Mouse (Mus musculus) MEL (cell line): Measurements from ENCODE around the gene Pak6. TPM values are rescaled to one million over a fixed set of nuclear protein-coding genes. Genes with fewer than 3 reads are reported as not detected.

Experiments used
- DNase-seq: peaks from one replicate; pipeline ENCODE4 v3.0.0; 2011; ENCODE audit warnings: low read depth, low spot score
- H3K27ac ChIP-seq: 2 replicates; pipeline ENCODE4 v1.5.1; 2012; ENCODE audit warnings: low read depth, mild to moderate bottlenecking, control low read depth, low read length, moderate library complexity; ENCODE audit not compliant: control insufficient read depth
- H3K27me3 ChIP-seq, 2 experiments: fragments of 150-350 bp in 1 of 2; sonication (generic) in 1 of 2; 2 replicates each; pipeline ENCODE4 v1.6.1; 2012; ENCODE audit warnings: low read length in 2 of 2, mild to moderate bottlenecking in 2 of 2, improper control_type of control experiment in 1 of 2, moderate library complexity in 1 of 2; ENCODE audit not compliant: insufficient read depth in 2 of 2, control insufficient read depth in 1 of 2
- H3K36me3 ChIP-seq, 2 experiments: 2 replicates each; pipeline ENCODE4 v1.6.1; 2012 to 2014; ENCODE audit warnings: low read length in 2 of 2, improper control_type of control experiment in 1 of 2, inconsistent platforms in 1 of 2, mild to moderate bottlenecking in 1 of 2; ENCODE audit not compliant: insufficient read depth in 2 of 2, control insufficient read depth in 1 of 2
- H3K4me1 ChIP-seq, 2 experiments: fragments of 150-350 bp in 1 of 2; sonication (generic) in 1 of 2; 2 replicates each; pipeline ENCODE4 v1.6.1; 2012; ENCODE audit warnings: low read length in 2 of 2, improper control_type of control experiment in 1 of 2, mild to moderate bottlenecking in 1 of 2; ENCODE audit not compliant: insufficient read depth in 2 of 2, control insufficient read depth in 1 of 2
- H3K4me3 ChIP-seq, 2 experiments: fragments of 150-350 bp in 1 of 2; sonication (generic) in 1 of 2; 2 replicates each; pipeline ENCODE4 v1.5.1; 2012; ENCODE audit warnings: low read depth in 2 of 2, low read length in 2 of 2, mild to moderate bottlenecking in 2 of 2, moderate library complexity in 2 of 2, control low read depth in 1 of 2, improper control_type of control experiment in 1 of 2; ENCODE audit not compliant: control insufficient read depth in 1 of 2, insufficient read depth in 1 of 2
- H3K79me2 ChIP-seq: 2 replicates; pipeline ENCODE4 v1.6.1; 2012; ENCODE audit warnings: mild to moderate bottlenecking, low read length, moderate library complexity; ENCODE audit not compliant: control insufficient read depth, poor library complexity, insufficient read depth
- H3K9ac ChIP-seq: 2 replicates; pipeline ENCODE4 v1.6.1; 2012; ENCODE audit warnings: low read depth, mild to moderate bottlenecking, control low read depth, low read length, moderate library complexity; ENCODE audit not compliant: control insufficient read depth, poor library complexity, severe bottlenecking
- H3K9me3 ChIP-seq: fragments of 150-350 bp; sonication (generic); replicated peaks from 2 replicates; pipeline ENCODE4 v1.6.1; 2012; ENCODE audit warnings: mild to moderate bottlenecking, low read length, improper control_type of control experiment, moderate library complexity; ENCODE audit not compliant: insufficient read depth
- CHD2 ChIP-seq: IDR thresholded peaks from 2 replicates; pipeline ENCODE4 v1.6.1; 2011; ENCODE audit warnings: low read length, improper control_type of control experiment
- EP300 ChIP-seq, 2 experiments: IDR thresholded peaks; 2 replicates each; pipeline ENCODE4 v1.6.1; 2011; ENCODE audit warnings: improper control_type of control experiment in 2 of 2, low read length in 2 of 2, low read depth in 1 of 2, mild to moderate bottlenecking in 1 of 2
- KAT2A ChIP-seq: conservative IDR thresholded peaks from 2 replicates; pipeline ENCODE4 v1.6.1; 2012; ENCODE audit warnings: low read depth, low read length, improper control_type of control experiment, inconsistent platforms
- MAFK ChIP-seq: IDR thresholded peaks from 2 replicates; pipeline ENCODE4 v1.6.1; 2011; ENCODE audit warnings: low read depth, mild to moderate bottlenecking, low read length, improper control_type of control experiment, borderline replicate concordance
- MAX ChIP-seq: IDR thresholded peaks from 2 replicates; pipeline ENCODE4 v1.6.1; 2011; ENCODE audit warnings: low read length, improper control_type of control experiment
- MAZ ChIP-seq: IDR thresholded peaks from 2 replicates; pipeline ENCODE4 v1.6.1; 2012; ENCODE audit warnings: low read depth, mild to moderate bottlenecking, inconsistent platforms, low read length, improper control_type of control experiment
- MEF2A ChIP-seq: IDR thresholded peaks from 2 replicates; pipeline ENCODE4 v1.6.1; 2014; ENCODE audit warnings: low read depth, mild to moderate bottlenecking, inconsistent platforms, low read length, improper control_type of control experiment; ENCODE audit not compliant: poor library complexity, insufficient replicate concordance, severe bottlenecking; ENCODE audit errors: extremely low read depth
- MXI1 ChIP-seq: IDR thresholded peaks from 2 replicates; pipeline ENCODE4 v1.6.1; 2011; ENCODE audit warnings: mild to moderate bottlenecking, low read depth, low read length, improper control_type of control experiment
- NRF1 ChIP-seq: IDR thresholded peaks from 2 replicates; pipeline ENCODE4 v1.6.1; 2014; ENCODE audit warnings: low read depth, mild to moderate bottlenecking, inconsistent platforms, low read length, improper control_type of control experiment, moderate library complexity; ENCODE audit not compliant: poor library complexity, insufficient read depth, severe bottlenecking
- POLR2A ChIP-seq, 2 experiments: IDR thresholded peaks; 2 replicates each; pipeline ENCODE4 v1.6.1; 2011 to 2012; ENCODE audit warnings: low read length in 2 of 2, mild to moderate bottlenecking in 2 of 2, control low read depth in 1 of 2, improper control_type of control experiment in 1 of 2, low read depth in 1 of 2, moderate library complexity in 1 of 2; ENCODE audit not compliant: control insufficient read depth in 1 of 2, insufficient read depth in 1 of 2, poor library complexity in 1 of 2
- POLR2AphosphoS2 ChIP-seq: IDR thresholded peaks from 2 replicates; pipeline ENCODE4 v1.6.1; 2011; ENCODE audit warnings: low read length, improper control_type of control experiment
- SIN3A ChIP-seq: IDR thresholded peaks from 2 replicates; pipeline ENCODE4 v1.6.1; 2012; ENCODE audit warnings: low read length, improper control_type of control experiment, inconsistent platforms
- USF1 ChIP-seq: IDR thresholded peaks from 2 replicates; pipeline ENCODE4 v1.6.1; 2014; ENCODE audit warnings: low read depth, mild to moderate bottlenecking, inconsistent platforms, low read length, improper control_type of control experiment, moderate library complexity
- USF2 ChIP-seq, 2 experiments: IDR thresholded peaks; 2 replicates each; pipeline ENCODE4 v1.6.1; 2011 to 2012; ENCODE audit warnings: improper control_type of control experiment in 2 of 2, low read length in 2 of 2, borderline replicate concordance in 1 of 2, inconsistent platforms in 1 of 2, low read depth in 1 of 2, mild to moderate bottlenecking in 1 of 2; ENCODE audit not compliant: insufficient read depth in 1 of 2
- ZC3H11A ChIP-seq: IDR thresholded peaks from 2 replicates; pipeline ENCODE4 v1.6.1; 2012; ENCODE audit warnings: low read depth, mild to moderate bottlenecking, inconsistent platforms, low read length, improper control_type of control experiment
- ZKSCAN1 ChIP-seq: IDR thresholded peaks from 2 replicates; pipeline ENCODE4 v1.6.1; 2012; ENCODE audit warnings: low read depth, mild to moderate bottlenecking, inconsistent platforms, low read length, improper control_type of control experiment, moderate library complexity
- ZNF384 ChIP-seq: IDR thresholded peaks from 2 replicates; pipeline ENCODE4 v1.6.1; 2012; ENCODE audit warnings: low read depth, mild to moderate bottlenecking, inconsistent platforms, low read length, improper control_type of control experiment
- polyA plus RNA-seq, 2 experiments: library from polyadenylated mRNA; stranded (reverse) in 1 of 2; unstranded in 1 of 2; fragments of >175 nt in 1 of 2; fragments of >200 nt in 1 of 2; gene quantifications; 2 replicates each; pipeline versions ENCODE4 v1.2.1 to v1.2.4; 2012; ENCODE audit warnings: low replicate concordance in 2 of 2, low read depth in 1 of 2; ENCODE audit not compliant: insufficient read length in 2 of 2, insufficient read depth in 1 of 2, missing spikeins in 1 of 2
- total RNA-seq: library from RNA; depleted of rRNA; stranded (reverse); fragments of 300-350 nt; gene quantifications from 2 replicates; pipeline ENCODE4 v1.2.3, GENCODE M21; 2012

Pak6 gene
- total and polyA plus RNA-seq, 3 experiments, result 25.4 to 25.9 TPM; not detected in 1

DNA sequence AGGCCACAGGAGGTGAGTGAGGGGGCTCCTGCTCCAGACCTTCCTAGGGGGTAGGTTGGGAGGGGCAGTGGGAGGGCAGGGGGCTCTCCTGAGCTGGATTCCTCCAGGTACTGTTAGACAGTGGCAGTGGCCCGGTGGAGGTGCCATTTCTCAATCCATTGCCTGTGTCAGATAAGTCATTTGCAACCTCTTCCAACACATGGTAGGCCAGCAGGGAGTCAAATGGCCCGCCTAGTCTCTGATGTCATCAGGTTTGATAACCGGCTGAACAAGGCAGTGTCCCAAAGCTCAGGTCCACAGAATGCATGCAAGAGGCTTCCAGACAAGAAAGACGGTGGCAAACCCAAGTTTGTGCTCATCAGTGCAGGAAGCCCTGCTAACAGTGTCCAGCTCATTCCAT lies 14.7 kb downstream of the Pak6 start (continued):
- no peak for TF ChIP-seq SIN3A
- no peak for TF ChIP-seq ZC3H11A
- no peak for TF ChIP-seq MXI1
- no peak for TF ChIP-seq MEF2A

DNA sequence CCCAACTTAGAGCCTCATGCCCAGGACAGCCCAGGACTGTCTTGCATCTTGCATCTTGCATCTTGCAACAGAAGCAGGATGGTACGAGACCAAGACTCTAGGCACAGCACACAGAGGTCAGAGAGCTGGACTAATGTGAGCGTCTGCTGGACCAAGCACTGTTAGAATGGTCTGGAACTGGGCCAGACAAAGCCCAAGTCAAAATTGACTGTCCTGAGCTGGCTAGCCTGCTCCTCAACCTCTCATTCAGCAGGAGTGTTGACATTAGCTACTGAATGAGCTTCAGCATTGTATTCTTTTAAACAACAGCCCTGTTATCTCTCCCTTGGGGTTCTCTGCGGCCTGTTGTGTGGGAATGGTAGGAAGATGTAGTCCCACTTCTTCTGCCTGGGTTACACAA lies 16.5 kb downstream of the Pak6 start:
- TF ChIP-seq ZKSCAN1 (no peak), KAT2A (no peak), MAX (no peak), POLR2AphosphoS2 (no peak), POLR2A (IDR thresholded peaks at IDR 0.05; ENCODE audit: control insufficient read depth in 1 of 2, insufficient read depth in 1 of 2, low read depth in 1 of 2, low read length in 2 of 2, poor library complexity in 1 of 2) (no peak), USF1 (no peak), CHD2 (no peak), MEF2A (no peak), EP300 (IDR thresholded peaks at IDR 0.05; ENCODE audit: low read depth in 1 of 2, low read length in 2 of 2) (no peak), ZNF384 (no peak), MAZ (no peak), USF2 (IDR thresholded peaks at IDR 0.05; ENCODE audit: borderline replicate concordance in 1 of 2, insufficient read depth in 1 of 2, low read depth in 1 of 2, low read length in 2 of 2) (no peak), ZC3H11A (no peak), NRF1 (no peak), MAFK (no peak)

DNA sequence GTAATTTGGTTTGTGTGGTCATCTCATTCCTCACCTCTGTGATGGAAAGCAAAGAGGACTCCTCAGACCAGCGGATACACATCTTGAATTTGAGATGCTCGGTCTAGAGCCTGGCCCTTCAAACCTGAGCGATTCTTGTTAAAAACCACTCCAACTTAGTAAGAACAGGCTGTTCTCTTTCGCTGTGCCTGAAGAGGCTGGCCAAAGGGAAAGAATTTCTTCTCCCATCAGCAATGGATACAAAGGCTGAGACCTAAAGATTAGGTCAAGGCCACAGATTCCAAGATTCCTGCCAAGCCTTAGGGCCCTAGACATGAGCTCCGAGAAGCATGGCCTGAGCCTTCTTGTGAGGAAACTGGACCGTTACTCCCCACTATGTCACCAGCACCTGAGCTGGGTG lies 17.8 kb downstream of the Pak6 start:
- H3K4me1 ChIP-seq, result 0 out of 4 replicates have a peak, but pooled peaks cover 0 to 4% of the 10 kb centered on the region in 2 experiments
- no peak overlapping the region for H3K27ac ChIP-seq
- no peak overlapping the region for H3K9ac ChIP-seq
- H3K36me3 ChIP-seq, result peaks cover 0 to 2% of the 10 kb centered on the region in 2 experiments; a peak in 1 of 4 replicates
- no peaks in the 10 kb centered on the region for H3K79me2 ChIP-seq
- no peaks in the 10 kb centered on the region for H3K27me3 ChIP-seq
- H3K9me3 ChIP-seq, result no peaks in the 10 kb centered on the region
- DNase-seq, result no peak
- no peak for TF ChIP-seq KAT2A
- H3K4me3 ChIP-seq, result no peak overlapping the region

More for the DNA sequence above, 16.5 kb downstream of the Pak6 start:
- Histone ChIP-seq H3K9ac (no peak overlapping the region), H3K27me3 (no peaks in the 10 kb centered on the region), H3K79me2 (no peaks in the 10 kb centered on the region), H3K27ac (no peak overlapping the region), H3K4me1 (0 out of 4 replicates have a peak, but pooled peaks cover 0 to 4% of the 10 kb centered on the region in 2 experiments), H3K4me3 (no peak overlapping the region), H3K36me3 (peaks cover 0 to 5% of the 10 kb centered on the region in 2 experiments; a peak in 1 of 4 replicates), H3K9me3 (no peaks in the 10 kb centered on the region)
- no peak for DNase-seq
